Mouse (Mus musculus) stomach, embryonic 15.5 days (tissue): ENCODE data around the gene Fmnl2. TPM values are rescaled to one million over a fixed set of nuclear protein-coding genes. Genes with fewer than 3 reads are reported as not detected.
A peak's percentile ranks its signal among the peaks of the same experiment; 100 is the strongest.

Source experiments
- ATAC-seq: fragments of 200-750 bp; cut with Nextera tagmentation; 2 replicates; pipeline ENCODE4 v1.8.0; 2017; ENCODE audit warnings: low read depth, moderate number of reproducible peaks, moderate TSS enrichment; ENCODE audit not compliant: insufficient read depth, low FRiP score
- H3K27ac ChIP-seq: fragments of 300-500 bp; sonication (generic); 2 replicates; pipeline ENCODE4 v1.5.1; 2015; ENCODE audit warnings: mild to moderate bottlenecking, inconsistent platforms
- H3K27me3 ChIP-seq: fragments of 300-500 bp; sonication (generic); replicated peaks from 2 replicates; pipeline ENCODE4 v1.6.1; 2015; ENCODE audit warnings: inconsistent platforms
- H3K36me3 ChIP-seq: fragments of 300-500 bp; sonication (generic); 2 replicates; pipeline ENCODE4 v1.6.1; 2015; ENCODE audit warnings: inconsistent platforms
- H3K4me1 ChIP-seq: fragments of 300-500 bp; sonication (generic); 2 replicates; pipeline ENCODE4 v1.6.1; 2015; ENCODE audit warnings: inconsistent platforms
- H3K4me2 ChIP-seq: fragments of 300-500 bp; sonication (generic); 2 replicates; pipeline ENCODE4 v1.6.1; 2015; ENCODE audit warnings: mild to moderate bottlenecking, inconsistent platforms
- H3K4me3 ChIP-seq: fragments of 300-500 bp; sonication (generic); replicated peaks from 2 replicates; pipeline ENCODE4 v1.5.1; 2015; ENCODE audit warnings: inconsistent platforms
- H3K9ac ChIP-seq: fragments of 300-500 bp; sonication (generic); 2 replicates; pipeline ENCODE4 v1.6.1; 2015; ENCODE audit warnings: inconsistent platforms
- H3K9me3 ChIP-seq: fragments of 300-500 bp; sonication (generic); 2 replicates; pipeline ENCODE4 v1.6.1; 2016; ENCODE audit warnings: inconsistent platforms
- WGBS: fragments of 180-500 bp; shearing (Covaris S2); methylation state at CpG from one replicate; pipeline ENCODE4 v1.1.7; 2015; 5-methylcytosine and 5-hydroxymethylcytosine counted together
- polyA plus RNA-seq: library from polyadenylated mRNA; unstranded; fragments of >200 nt; fragmentation: Nextera tagmentation; extraction: Ambion mirVana; gene quantifications from 2 replicates; pipeline ENCODE4 v1.2.1, GENCODE M21; 2015

Gene Fmnl2
- polyA plus RNA-seq, 1 experiment from 2014 or later, result 4.7 TPM

- WGBS, result 77% methylated on average over 9 of the region's 9 CpGs
- H3K4me1 ChIP-seq, result peaks cover 11% of the 10 kb centered on the region; the same call in 1 of the 2 replicates
- H3K4me3 ChIP-seq, result no peak overlapping the region
- no peak overlapping the region; the same call in 1 of the 2 replicates for H3K27ac ChIP-seq
- ATAC-seq, result no peak
- H3K4me2 ChIP-seq, result no peak overlapping the region
- H3K9ac ChIP-seq, result no peak overlapping the region
- H3K36me3 ChIP-seq, result no peaks in the 10 kb centered on the region
- H3K27me3 ChIP-seq, result no peaks in the 10 kb centered on the region
- no peaks in the 10 kb centered on the region for H3K9me3 ChIP-seq
Measured at GRCm38 (mm10) chr2:52867781-52868180, 10.1 kb downstream of the Fmnl2 start.

- Histone ChIP-seq H3K4me1 (peaks cover 11% of the 10 kb centered on the region; the same call in 1 of the 2 replicates), H3K4me3 (no peak overlapping the region), H3K27ac (no peak overlapping the region; the same call in 1 of the 2 replicates), H3K9me3 (no peaks in the 10 kb centered on the region), H3K36me3 (no peaks in the 10 kb centered on the region), H3K27me3 (no peaks in the 10 kb centered on the region), H3K4me2 (no peak overlapping the region), H3K9ac (no peak overlapping the region)
- WGBS, result 44% methylated on average over 5 of the region's 5 CpGs
- peak; percentile 61 for ATAC-seq
Measured at GRCm38 (mm10) chr2:52868181-52868580, 10.5 kb downstream of the Fmnl2 start.

GRCm38 (mm10) chr2:52872636-52873035, 15.0 kb downstream of the Fmnl2 start:
- ATAC-seq, result no peak
- Histone ChIP-seq H3K4me2 (no peak overlapping the region), H3K9me3 (no peaks in the 10 kb centered on the region), H3K27ac (no peak overlapping the region), H3K4me1 (peaks cover 11% of the 10 kb centered on the region; the same call in 1 of the 2 replicates), H3K36me3 (no peaks in the 10 kb centered on the region), H3K27me3 (no peaks in the 10 kb centered on the region), H3K9ac (no peak overlapping the region), H3K4me3 (no peak overlapping the region)
- 46% methylated on average over 5 of the region's 5 CpGs for WGBS

GRCm38 (mm10) chr2:52873276-52874063, 15.8 kb downstream of the Fmnl2 start:
- H3K27me3 ChIP-seq, result no peaks in the 10 kb centered on the region
- 46% methylated on average over 18 of the region's 18 CpGs for WGBS
- H3K36me3 ChIP-seq, result no peaks in the 10 kb centered on the region
- H3K4me3 ChIP-seq, result no peak overlapping the region
- H3K4me2 ChIP-seq, result no peak overlapping the region
- peaks cover 5% of the 10 kb centered on the region; the same call in 1 of the 2 replicates for H3K4me1 ChIP-seq
- ATAC-seq, result no peak
- no peak overlapping the region for H3K9ac ChIP-seq
- no peak overlapping the region for H3K27ac ChIP-seq
- H3K9me3 ChIP-seq, result no peaks in the 10 kb centered on the region

- Histone ChIP-seq H3K27me3 (no peaks in the 10 kb centered on the region), H3K4me1 (peaks cover 3% of the 10 kb centered on the region; the same call in 1 of the 2 replicates), H3K36me3 (no peaks in the 10 kb centered on the region), H3K9ac (no peak overlapping the region), H3K9me3 (no peaks in the 10 kb centered on the region), H3K4me3 (no peak overlapping the region), H3K4me2 (no peak overlapping the region), H3K27ac (no peak overlapping the region)
- ATAC-seq, result no peak
Measured at GRCm38 (mm10) chr2:52874721-52875120, 17.1 kb downstream of the Fmnl2 start.

GRCm38 (mm10) chr2:52875801-52876200, 18.1 kb downstream of the Fmnl2 start:
- WGBS, result 78% methylated on average over 9 of the region's 9 CpGs
- Histone ChIP-seq H3K4me1 (peaks cover 3% of the 10 kb centered on the region; the same call in 1 of the 2 replicates), H3K9ac (no peak overlapping the region), H3K36me3 (no peaks in the 10 kb centered on the region), H3K4me2 (no peak overlapping the region), H3K4me3 (no peak overlapping the region), H3K27ac (no peak overlapping the region), H3K9me3 (no peaks in the 10 kb centered on the region), H3K27me3 (no peaks in the 10 kb centered on the region)
- no peak for ATAC-seq

- no peaks in the 10 kb centered on the region for H3K27me3 ChIP-seq
- ATAC-seq, result no peak
- H3K4me3 ChIP-seq, result no peak overlapping the region
- no peaks in the 10 kb centered on the region for H3K36me3 ChIP-seq
- no peaks in the 10 kb centered on the region for H3K4me1 ChIP-seq
- H3K4me2 ChIP-seq, result no peak overlapping the region
- no peaks in the 10 kb centered on the region for H3K9me3 ChIP-seq
- H3K27ac ChIP-seq, result no peak overlapping the region
- 79% methylated on average over 2 of the region's 2 CpGs for WGBS
- no peak overlapping the region for H3K9ac ChIP-seq
Measured at GRCm38 (mm10) chr2:52883401-52883800, 25.7 kb downstream of the Fmnl2 start.

GRCm38 (mm10) chr2:52884082-52884481, 26.4 kb downstream of the Fmnl2 start:
- Histone ChIP-seq H3K27ac (no peak overlapping the region), H3K27me3 (no peaks in the 10 kb centered on the region), H3K9ac (no peak overlapping the region), H3K9me3 (no peaks in the 10 kb centered on the region), H3K4me1 (no peaks in the 10 kb centered on the region), H3K36me3 (no peaks in the 10 kb centered on the region), H3K4me2 (no peak overlapping the region), H3K4me3 (no peak overlapping the region)
- 52% methylated on average over 4 of the region's 4 CpGs for WGBS
- no peak for ATAC-seq

- no peak overlapping the region for H3K27ac ChIP-seq
- no peak overlapping the region for H3K4me3 ChIP-seq
- ATAC-seq, result no peak
- no peaks in the 10 kb centered on the region for H3K9me3 ChIP-seq
- H3K4me2 ChIP-seq, result no peak overlapping the region
- no peak overlapping the region for H3K9ac ChIP-seq
- no peaks in the 10 kb centered on the region for H3K27me3 ChIP-seq
- H3K4me1 ChIP-seq, result no peaks in the 10 kb centered on the region
- no peaks in the 10 kb centered on the region for H3K36me3 ChIP-seq
- 54% methylated on average over 3 of the region's 3 CpGs for WGBS
Measured at GRCm38 (mm10) chr2:52885071-52885470, 27.4 kb downstream of the Fmnl2 start.

GRCm38 (mm10) chr2:52887281-52887680, 29.6 kb downstream of the Fmnl2 start:
- Histone ChIP-seq H3K36me3 (no peaks in the 10 kb centered on the region), H3K27me3 (no peaks in the 10 kb centered on the region), H3K4me1 (no peaks in the 10 kb centered on the region), H3K9ac (no peak overlapping the region), H3K27ac (no peak overlapping the region), H3K4me3 (no peak overlapping the region), H3K9me3 (no peaks in the 10 kb centered on the region), H3K4me2 (no peak overlapping the region)
- WGBS, result 53% methylated on average over 2 of the region's 2 CpGs
- ATAC-seq, result no peak

- H3K4me2 ChIP-seq, result no peak overlapping the region
- H3K9ac ChIP-seq, result no peak overlapping the region
- no peaks in the 10 kb centered on the region for H3K36me3 ChIP-seq
- no peak overlapping the region for H3K4me3 ChIP-seq
- no peaks in the 10 kb centered on the region for H3K9me3 ChIP-seq
- 75% methylated on average over 8 of the region's 8 CpGs for WGBS
- H3K27ac ChIP-seq, result no peak overlapping the region
- peaks cover 8% of the 10 kb centered on the region for H3K4me1 ChIP-seq
- no peak for ATAC-seq
- H3K27me3 ChIP-seq, result no peaks in the 10 kb centered on the region
Measured at GRCm38 (mm10) chr2:52891115-52891514, 33.5 kb downstream of the Fmnl2 start.

GRCm38 (mm10) chr2:52891744-52892143, 34.1 kb downstream of the Fmnl2 start:
- H3K9me3 ChIP-seq, result no peaks in the 10 kb centered on the region
- H3K27me3 ChIP-seq, result no peaks in the 10 kb centered on the region
- H3K4me3 ChIP-seq, result no peak overlapping the region
- H3K9ac ChIP-seq, result no peak overlapping the region
- no peaks in the 10 kb centered on the region for H3K36me3 ChIP-seq
- H3K4me2 ChIP-seq, result no peak overlapping the region
- 82% methylated on average over 2 of the region's 2 CpGs for WGBS
- no peak overlapping the region for H3K27ac ChIP-seq
- ATAC-seq, result no peak
- peaks cover 8% of the 10 kb centered on the region for H3K4me1 ChIP-seq
